ENCODE assay signal across 9 mouse cellular contexts in genomic region chr4:142248426-142248825, GRCm38 (mm10). TPM values are rescaled to one million over a fixed set of nuclear protein-coding genes. Genes with fewer than 3 reads are reported as not detected.
DNase-seq lines count a peak whose midpoint lies in the region; ATAC-seq and TF ChIP-seq lines count a peak whose summit lies in the region.
"Had no signal": no experiment of that assay in that cellular context is flagged by ENCODE, and none has a peak within 500 bp of the region (broad histone marks: within the 10 kb centered on the region; RNA-seq: fewer than 3 reads in every experiment).

No protein-coding gene starts in this region.

- peak; percentile 88 for DNase-seq in neural tube, embryonic 10.5 days (ENCODE audit: extremely low spot score, low spot score)
- peak; percentile 89 to 93 for DNase-seq in cerebellum, postnatal 36 days
- DNase-seq in gastrocnemius, postnatal 4 days (ENCODE audit: low spot score in 2 of 2) = peak; percentile 72 to 85
- DNase-seq in liver, embryonic 14.5 days (ENCODE audit: low read depth in 3 of 3, low spot score in 3 of 3) = peak; percentile 39 to 46 (median 43)
- peak; percentile 77 for DNase-seq in thymus, postnatal 0 days (ENCODE audit: low spot score)

- 7% methylated on average over 5 of the region's 5 CpGs for WGBS in neural tube, embryonic 15.5 days
- 12% methylated on average over 5 of the region's 5 CpGs for WGBS in kidney, embryonic 15.5 days
- 11% methylated on average over 5 of the region's 5 CpGs for WGBS in liver, embryonic 14.5 days (ENCODE audit: insufficient replicate concordance)
- 9% methylated on average over 5 of the region's 5 CpGs for WGBS in neural tube, embryonic 14.5 days

- H3K36me3 ChIP-seq in neural tube, embryonic 15.5 days = no peaks in the 10 kb centered on the region
- H3K36me3 ChIP-seq in kidney, embryonic 15.5 days = no peaks in the 10 kb centered on the region
- H3K36me3 ChIP-seq in liver, embryonic 14.5 days (replicated peaks; ENCODE audit: control insufficient read depth, insufficient read depth, low read depth) = no peaks in the 10 kb centered on the region
- H3K36me3 ChIP-seq in neural tube, embryonic 14.5 days (ENCODE audit: control insufficient read depth, insufficient read depth, low read length) = no peaks in the 10 kb centered on the region

- no peak overlapping the region for H3K9ac ChIP-seq in neural tube, embryonic 15.5 days (replicated peaks)
- H3K9ac ChIP-seq in kidney, embryonic 15.5 days = no peak overlapping the region
- no peak overlapping the region for H3K9ac ChIP-seq in liver, embryonic 14.5 days (replicated peaks)
- H3K9ac ChIP-seq in neural tube, embryonic 14.5 days (replicated peaks; ENCODE audit: low read depth, low read length) = no peak overlapping the region

- H3K4me3 ChIP-seq in neural tube, embryonic 15.5 days (replicated peaks) = no peak overlapping the region
- H3K4me3 ChIP-seq in kidney, embryonic 15.5 days (replicated peaks) = no peak overlapping the region
- no peak overlapping the region for H3K4me3 ChIP-seq in liver, embryonic 14.5 days (ENCODE audit: insufficient read depth in 1 of 2, low read depth in 2 of 2, low read length in 2 of 2)
- no peak overlapping the region for H3K4me3 ChIP-seq in neural tube, embryonic 14.5 days (ENCODE audit: low read depth, low read length)
- H3K4me3 ChIP-seq: myocyte had no signal

- no peaks in the 10 kb centered on the region for H3K9me3 ChIP-seq in neural tube, embryonic 15.5 days (replicated peaks)
- no peaks in the 10 kb centered on the region for H3K9me3 ChIP-seq in kidney, embryonic 15.5 days (replicated peaks)
- H3K9me3 ChIP-seq in liver, embryonic 14.5 days (ENCODE audit: control insufficient read depth, low read length) = no peaks in the 10 kb centered on the region
- no peaks in the 10 kb centered on the region for H3K9me3 ChIP-seq in neural tube, embryonic 14.5 days (ENCODE audit: control insufficient read depth, low read length)

- no peak overlapping the region for H3K27ac ChIP-seq in neural tube, embryonic 15.5 days (replicated peaks)
- no peak overlapping the region for H3K27ac ChIP-seq in kidney, embryonic 15.5 days
- H3K27ac ChIP-seq in liver, embryonic 14.5 days = no peak overlapping the region
- H3K27ac ChIP-seq in neural tube, embryonic 14.5 days (ENCODE audit: low read depth, low read length) = no peak overlapping the region

- TF ChIP-seq EP300 in liver, embryonic 14.5 days (IDR thresholded peaks at IDR 0.05; ENCODE audit: low read depth) = no peak

- H3K27me3 ChIP-seq in neural tube, embryonic 15.5 days (replicated peaks) = no peaks in the 10 kb centered on the region
- no peaks in the 10 kb centered on the region for H3K27me3 ChIP-seq in kidney, embryonic 15.5 days
- H3K27me3 ChIP-seq in liver, embryonic 14.5 days (ENCODE audit: control insufficient read depth, insufficient read depth, low read length) = no peaks in the 10 kb centered on the region
- no peaks in the 10 kb centered on the region for H3K27me3 ChIP-seq in neural tube, embryonic 14.5 days (ENCODE audit: control insufficient read depth, insufficient read depth, low read length)

- H3K4me1 ChIP-seq in neural tube, embryonic 15.5 days = peaks cover 12% of the 10 kb centered on the region
- peaks cover 15% of the 10 kb centered on the region for H3K4me1 ChIP-seq in kidney, embryonic 15.5 days
- H3K4me1 ChIP-seq in liver, embryonic 14.5 days (replicated peaks; ENCODE audit: control insufficient read depth in 2 of 2, insufficient read depth in 2 of 2, low read length in 1 of 2) = no peaks in the 10 kb centered on the region
- H3K4me1 ChIP-seq in neural tube, embryonic 14.5 days (ENCODE audit: control insufficient read depth, insufficient read depth, low read length) = no peaks in the 10 kb centered on the region

- no peak overlapping the region for H3K4me2 ChIP-seq in neural tube, embryonic 15.5 days
- no peak overlapping the region for H3K4me2 ChIP-seq in kidney, embryonic 15.5 days
- H3K4me2 ChIP-seq in liver, embryonic 14.5 days (ENCODE audit: low read depth) = no peak overlapping the region
- no peak overlapping the region for H3K4me2 ChIP-seq in neural tube, embryonic 14.5 days (ENCODE audit: low read depth, low read length)

- ATAC-seq in neural tube, embryonic 15.5 days (ENCODE audit: low FRiP score) = no peak
- ATAC-seq in kidney, embryonic 15.5 days (replicated peaks; ENCODE audit: low FRiP score) = 0 out of 2 replicates have a peak, but pooled peaks have one; percentile 15
- ATAC-seq in liver, embryonic 14.5 days (ENCODE audit: insufficient read depth) = no peak
- peak; percentile 13; the same call in 1 of the 2 replicates for ATAC-seq in neural tube, embryonic 14.5 days (ENCODE audit: low read depth)

- TF ChIP-seq CTCF in liver, embryonic 14.5 days (IDR thresholded peaks at IDR 0.05; ENCODE audit: low read depth) = peak; percentile 96

RNA-seq across cellular contexts. Expression of gene Kazn, which starts 9.2 kb away (rescaled TPM):
- polyA plus RNA-seq in neural tube, embryonic 15.5 days (2015; fragmentation: Nextera tagmentation; extraction: Ambion mirVana) = 25.4 and 25.5 TPM in 2 replicates
- 10 to 100 TPM; 10.1 to 10.5 TPM for total RNA-seq in gastrocnemius, postnatal 4 days (2021)
- polyA plus RNA-seq in kidney, embryonic 15.5 days (2015; fragmentation: Nextera tagmentation; extraction: Ambion mirVana) = 15.9 and 16.4 TPM in 2 replicates
- polyA plus RNA-seq in liver, embryonic 14.5 days (2012; rRNA removed) = 0.94 and 1.5 TPM in 2 replicates
- polyA plus RNA-seq in liver, embryonic 14.5 days (2014; fragmentation: Nextera tagmentation; extraction: Ambion mirVana) = 0.41 and 0.53 TPM in 2 replicates
- polyA plus RNA-seq in neural tube, embryonic 14.5 days (2014; fragmentation: Nextera tagmentation; extraction: Ambion mirVana) = 17.9 and 20.5 TPM in 2 replicates
- 7.2 TPM in 2 replicates for polyA plus RNA-seq in thymus, postnatal 0 days (2015; fragmentation: Nextera tagmentation; extraction: Ambion mirVana)
- polyA plus RNA-seq: myocyte had no signal

Comparison
In these comparisons a context has a peak if more than half of its experiments do, and no peak if none do; other contexts are left out.
1. ATAC-seq: peak in kidney, embryonic 15.5 days (single experiment) and neural tube, embryonic 14.5 days (single experiment); none in neural tube, embryonic 15.5 days (single experiment) and liver, embryonic 14.5 days (single experiment).
2. Peak in every context shown above with its lines, with median percentiles within 50 percentile points of each other: DNase-seq.